Comparison of ENCODE assay signal across 19 mouse cellular contexts in the genomic region with DNA sequence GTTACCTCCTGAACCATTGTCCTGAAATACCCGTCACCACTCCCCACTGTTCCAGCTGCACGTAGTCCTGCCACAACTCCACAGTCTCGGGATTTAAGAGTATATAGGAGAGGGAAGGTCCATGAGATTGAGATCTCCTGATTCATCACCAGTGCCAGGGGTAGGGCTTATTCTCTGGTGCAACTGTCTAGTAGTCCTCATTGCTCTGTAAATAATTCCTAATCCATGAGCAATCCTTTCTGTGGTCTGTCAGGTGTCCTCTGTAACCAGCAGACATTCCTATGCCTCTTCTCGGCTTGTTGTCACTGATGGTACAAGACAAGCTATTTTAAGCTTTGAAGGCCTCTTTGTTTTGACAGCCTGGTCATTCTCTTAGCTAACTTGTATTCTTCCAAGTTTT. TPM values are rescaled to one million over a fixed set of nuclear protein-coding genes. Genes with fewer than 3 reads are reported as not detected.
A peak's percentile ranks its signal among the peaks of the same experiment; 100 is the strongest.
DNase-seq lines count a peak whose midpoint lies in the region; ATAC-seq and TF ChIP-seq lines count a peak whose summit lies in the region.
"Had no signal": no experiment of that assay in that cellular context is flagged by ENCODE, and none has a peak within 500 bp of the region (broad histone marks: within the 10 kb centered on the region; RNA-seq: fewer than 3 reads in every experiment).

No protein-coding gene starts in this region.

- no peak overlapping the region for H3K4me3 ChIP-seq in cerebellum, adult 2 months (replicated peaks; ENCODE audit: insufficient read depth, low read depth, low read length)
- H3K4me3 ChIP-seq in heart, embryonic 16.5 days (ENCODE audit: low read length) = no peak overlapping the region
- peak overlapping the region; percentile 54 for H3K4me3 ChIP-seq in megakaryocyte, embryonic 14.5 days (replicated peaks)
- H3K4me3 ChIP-seq: embryonic facial prominence, embryonic 13.5 days; stomach, embryonic 15.5 days had no signal

- TF ChIP-seq CTCF in cerebellum, adult 2 months (IDR thresholded peaks at IDR 0.05; ENCODE audit: borderline replicate concordance, insufficient read depth, low read depth, low read length) = no peak

- H3K27me3 ChIP-seq in cerebellum, adult 2 months (ENCODE audit: control insufficient read depth, insufficient read depth, low read length) = no peaks in the 10 kb centered on the region
- H3K27me3 ChIP-seq in heart, embryonic 16.5 days (ENCODE audit: control insufficient read depth, insufficient read depth, low read length) = no peaks in the 10 kb centered on the region
- H3K27me3 ChIP-seq in megakaryocyte, embryonic 14.5 days (replicated peaks) = no peaks in the 10 kb centered on the region
- H3K27me3 ChIP-seq: embryonic facial prominence, embryonic 13.5 days; stomach, embryonic 15.5 days had no signal

- no peak overlapping the region for H3K4me2 ChIP-seq in heart, embryonic 16.5 days (ENCODE audit: low read depth, low read length)
- H3K4me2 ChIP-seq: embryonic facial prominence, embryonic 13.5 days; stomach, embryonic 15.5 days had no signal

- no peak; the same call in 1 of the 2 replicates for ATAC-seq in heart, embryonic 16.5 days (replicated peaks; ENCODE audit: extremely low read depth, insufficient read depth, low FRiP score)
- no peak for ATAC-seq in megakaryocyte, adult 5-6 weeks (ENCODE audit: poor library complexity, severe bottlenecking)

- 53% methylated on average over 4 of the region's 4 CpGs for WGBS in cerebellum, adult 2 months
- 38% methylated on average over 4 of the region's 4 CpGs for WGBS in heart, embryonic 16.5 days

- H3K36me3 ChIP-seq in heart, embryonic 16.5 days (ENCODE audit: control insufficient read depth, insufficient read depth) = no peaks in the 10 kb centered on the region
- H3K36me3 ChIP-seq in megakaryocyte, embryonic 14.5 days (replicated peaks; ENCODE audit: low read length) = peaks cover 20% of the 10 kb centered on the region
- H3K36me3 ChIP-seq: stomach, embryonic 15.5 days had no signal

- no peak overlapping the region; the same call in 1 of the 2 replicates for H3K9ac ChIP-seq in heart, embryonic 16.5 days (ENCODE audit: low read length)
- H3K9ac ChIP-seq: embryonic facial prominence, embryonic 13.5 days; stomach, embryonic 15.5 days had no signal

- H3K4me1 ChIP-seq in cerebellum, adult 2 months (ENCODE audit: control insufficient read depth, insufficient read depth, low read length) = peaks cover 12% of the 10 kb centered on the region
- H3K4me1 ChIP-seq in heart, embryonic 16.5 days (ENCODE audit: control insufficient read depth, insufficient read depth, low read length) = peaks cover 31% of the 10 kb centered on the region
- peaks cover 59% of the 10 kb centered on the region for H3K4me1 ChIP-seq in megakaryocyte, embryonic 14.5 days
- H3K4me1 ChIP-seq: embryonic facial prominence, embryonic 13.5 days; stomach, embryonic 15.5 days had no signal

- no peak for TF ChIP-seq POLR2A in cerebellum, adult 2 months (IDR thresholded peaks at IDR 0.05; ENCODE audit: borderline replicate concordance, insufficient read depth, low read length)

- H3K27ac ChIP-seq in cerebellum, adult 2 months (ENCODE audit: insufficient read depth, low read length) = peak overlapping the region; percentile 61; the same call in 1 of the 2 replicates
- peak overlapping the region; percentile 66 for H3K27ac ChIP-seq in heart, embryonic 16.5 days (ENCODE audit: low read length)
- H3K27ac ChIP-seq: embryonic facial prominence, embryonic 13.5 days; stomach, embryonic 15.5 days had no signal

- no peaks in the 10 kb centered on the region for H3K9me3 ChIP-seq in heart, embryonic 16.5 days (replicated peaks; ENCODE audit: control insufficient read depth, low read length)
- H3K9me3 ChIP-seq in megakaryocyte, embryonic 14.5 days = peaks cover 6% of the 10 kb centered on the region
- H3K9me3 ChIP-seq: stomach, embryonic 15.5 days had no signal

- no peak for DNase-seq in cerebellum, adult 2 months
- no peak for DNase-seq in cerebellum, adult 9-10 months
- no peak for DNase-seq in heart, adult 8-10 months (ENCODE audit: low spot score)
- peak; percentile 18 for DNase-seq in yolk sac, embryonic 10.5 days (ENCODE audit: low spot score)
- no peak for DNase-seq in cerebellum, adult 18-20 months
- DNase-seq: cerebellum, adult 11 months; gastrocnemius, postnatal 25 days; kidney, postnatal 10 days; layer of hippocampus, adult 9-11 months; liver; lung, adult 18-20 months; lung, postnatal 4 days; spleen, adult 18-20 months; thymus, postnatal 14 days had no signal

RNA-seq across cellular contexts. Expression of gene Ptpra, which starts 46.9 kb away (rescaled TPM):
- polyA plus RNA-seq in cerebellum, adult 2 months (2012; rRNA removed) = 157 and 159 TPM in 2 replicates
- polyA plus RNA-seq in heart, embryonic 16.5 days (2015; fragmentation: Nextera tagmentation; extraction: Ambion mirVana) = 70.5 and 71.8 TPM in 2 replicates
- total RNA-seq in heart, adult 8-10 months (2022) = 10 to 100 TPM; 44.2 to 48.0 (median 46.4) TPM
- polyA plus RNA-seq in megakaryocyte, embryonic 14.5 days (2012; ENCODE audit: insufficient read depth, low replicate concordance) = 8.0 and 14.1 TPM in 2 replicates
- 59.3 and 60.3 TPM in 2 replicates for total RNA-seq in megakaryocyte, adult 5-6 weeks (2015)
- total RNA-seq in megakaryocyte, adult 5-6 weeks (2017) = 163 and 173 TPM in 2 replicates
